Mouse (Mus musculus): ENCODE measurements around the gene Notch4.

DNA sequence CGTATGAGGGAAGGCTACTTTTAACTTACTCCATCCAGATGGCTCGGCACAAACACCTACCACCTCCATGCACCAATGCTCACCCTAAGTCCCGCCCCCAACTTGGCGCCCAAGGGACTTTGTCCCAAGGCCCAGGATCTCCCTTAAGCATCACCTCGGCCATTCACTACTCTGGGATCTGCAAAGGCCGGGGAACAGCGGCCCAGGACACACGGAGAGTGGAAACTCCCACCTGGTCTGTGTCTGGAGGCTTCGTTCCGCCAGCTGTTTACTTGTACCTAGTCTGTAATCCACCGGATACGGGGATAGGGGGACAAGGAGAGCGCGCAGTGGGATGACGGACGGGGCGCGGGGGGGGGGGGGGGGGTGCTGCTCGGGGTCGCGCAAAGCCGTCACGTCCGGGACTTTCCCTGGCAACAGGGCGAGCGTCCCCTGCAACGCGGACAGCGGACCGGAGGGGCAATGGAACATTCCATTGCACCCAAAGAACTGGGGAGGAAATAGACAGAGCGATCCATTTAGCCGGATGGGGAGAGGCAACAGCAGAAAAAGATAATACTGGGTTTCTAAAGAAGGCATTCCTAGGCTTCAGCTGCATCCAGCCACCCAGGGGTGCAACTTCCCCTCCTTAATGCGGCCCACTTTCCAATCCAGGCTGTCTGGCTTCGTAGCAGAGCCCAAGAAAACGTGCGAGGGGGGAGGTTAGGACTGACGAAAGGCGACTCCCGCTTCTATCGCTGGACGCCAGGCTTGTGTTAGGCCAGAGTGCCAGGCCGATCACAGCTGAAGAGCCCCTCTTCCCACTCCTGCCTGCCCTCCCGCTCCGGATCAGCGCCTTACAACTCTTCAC is 63.2 kb downstream of the Notch4 start:
- TF ChIP-seq EP300 (IDR thresholded peaks at IDR 0.05; ENCODE audit: low read depth) (0 out of 2 replicates have a peak, but pooled peaks have one; percentile 57), CTCF (IDR thresholded peaks at IDR 0.05; ENCODE audit: low read depth) (no peak)

All from heart, postnatal 0 days (tissue).